Mouse (Mus musculus): ENCODE data around the gene Cdc37l1.
"Not testable (repeated sequence)": the region's sequence is repeated elsewhere in the genome, so short reads cannot be mapped to it uniquely, and the experiment has no call there.

Cdc37l1 gene

DNA sequence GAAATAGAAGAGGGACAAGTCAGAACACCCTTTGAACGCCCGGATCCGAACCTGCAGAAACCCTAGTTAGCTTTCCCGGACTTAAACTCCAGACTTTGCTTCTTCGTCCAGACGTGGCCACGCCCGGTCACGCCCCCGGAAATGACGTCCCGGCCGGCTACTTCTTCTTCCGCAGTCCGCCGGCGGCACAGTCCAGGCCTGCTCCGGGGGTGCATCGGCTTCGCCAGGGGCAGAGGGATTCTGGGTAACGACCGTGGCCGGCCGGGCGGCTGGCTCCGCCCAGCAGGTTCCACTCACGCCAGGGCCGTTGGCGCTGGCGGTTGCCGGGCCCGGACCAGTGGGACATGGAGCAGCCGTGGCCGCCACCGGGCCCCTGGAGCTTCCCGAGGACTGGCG, at the start of gene Cdc37l1:
Gene Cdc37l1 (plus strand): TSS at position 159 of the 396 bp plus-strand sequence.
- DNase-seq, result peak; percentile 100

DNA sequence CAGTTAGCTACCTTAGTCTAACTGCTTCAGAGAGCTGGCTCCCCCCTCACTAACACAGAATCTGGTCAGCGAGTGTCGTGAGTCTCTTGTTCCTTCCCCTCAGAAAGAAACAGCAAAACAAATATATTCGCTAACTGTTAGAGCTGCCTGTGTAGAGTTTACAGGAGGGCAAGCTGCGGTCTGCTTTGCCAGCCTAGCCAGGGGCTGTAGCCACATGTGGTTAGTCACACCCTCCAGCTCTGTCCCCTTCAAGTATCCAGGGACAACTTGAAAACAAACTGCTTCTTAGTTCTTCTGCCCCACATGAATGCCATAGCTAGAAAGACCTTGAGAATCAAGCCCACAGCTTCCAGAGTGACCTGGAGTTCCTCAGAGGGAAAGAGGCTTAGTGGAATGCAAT, 48.9 kb upstream of the Cdc37l1 start:
- no peak for DNase-seq

DNA sequence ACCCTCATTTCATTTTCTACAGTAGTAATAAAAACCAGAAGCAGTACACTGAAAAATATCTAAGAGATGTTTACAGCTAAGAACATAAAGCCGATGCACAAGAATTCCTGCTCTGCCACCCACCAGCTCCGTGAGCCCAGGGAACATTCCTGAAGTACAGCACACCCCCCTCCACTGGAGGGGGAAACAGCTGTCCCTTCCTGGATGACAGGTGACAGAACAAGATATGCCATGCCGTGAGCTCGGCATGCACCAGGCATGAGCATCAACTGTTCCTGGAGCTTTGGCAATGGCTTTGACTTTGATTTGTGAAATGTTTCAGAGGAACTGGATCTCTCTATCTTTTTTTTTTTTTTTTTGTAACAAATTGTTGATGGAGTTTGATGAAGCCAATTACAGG, 43.4 kb upstream of the Cdc37l1 start:
- DNase-seq, result no peak

- no peak for DNase-seq
These were observed 42.8 kb upstream of the Cdc37l1 start for GRCm38 (mm10) chr19:28947311-28947710.

DNA sequence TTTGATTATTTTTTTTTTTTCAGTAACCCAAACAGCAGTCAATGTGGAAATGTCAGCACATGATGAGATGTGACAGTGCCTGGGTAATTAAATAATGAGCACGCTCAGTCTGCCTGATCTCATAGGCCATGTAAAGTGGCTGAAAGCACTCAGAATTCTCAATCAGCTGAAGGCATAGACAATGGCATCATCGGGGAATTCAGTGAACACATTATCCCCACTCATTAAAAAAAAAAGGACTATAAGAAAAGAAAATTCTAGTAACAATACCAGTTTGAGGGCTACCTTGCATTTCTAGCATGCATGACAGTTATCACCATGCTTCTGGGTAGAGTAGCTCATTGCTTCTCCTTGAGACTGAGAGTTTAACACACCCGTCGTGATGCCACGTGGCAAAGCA, 38.9 kb upstream of the Cdc37l1 start:
- no peak for DNase-seq

- DNase-seq, result no peak
These were observed 27.0 kb upstream of the Cdc37l1 start for GRCm38 (mm10) chr19:28963113-28963512.

- DNase-seq, result no peak
These were observed 26.7 kb upstream of the Cdc37l1 start for GRCm38 (mm10) chr19:28963513-28963841.

DNA sequence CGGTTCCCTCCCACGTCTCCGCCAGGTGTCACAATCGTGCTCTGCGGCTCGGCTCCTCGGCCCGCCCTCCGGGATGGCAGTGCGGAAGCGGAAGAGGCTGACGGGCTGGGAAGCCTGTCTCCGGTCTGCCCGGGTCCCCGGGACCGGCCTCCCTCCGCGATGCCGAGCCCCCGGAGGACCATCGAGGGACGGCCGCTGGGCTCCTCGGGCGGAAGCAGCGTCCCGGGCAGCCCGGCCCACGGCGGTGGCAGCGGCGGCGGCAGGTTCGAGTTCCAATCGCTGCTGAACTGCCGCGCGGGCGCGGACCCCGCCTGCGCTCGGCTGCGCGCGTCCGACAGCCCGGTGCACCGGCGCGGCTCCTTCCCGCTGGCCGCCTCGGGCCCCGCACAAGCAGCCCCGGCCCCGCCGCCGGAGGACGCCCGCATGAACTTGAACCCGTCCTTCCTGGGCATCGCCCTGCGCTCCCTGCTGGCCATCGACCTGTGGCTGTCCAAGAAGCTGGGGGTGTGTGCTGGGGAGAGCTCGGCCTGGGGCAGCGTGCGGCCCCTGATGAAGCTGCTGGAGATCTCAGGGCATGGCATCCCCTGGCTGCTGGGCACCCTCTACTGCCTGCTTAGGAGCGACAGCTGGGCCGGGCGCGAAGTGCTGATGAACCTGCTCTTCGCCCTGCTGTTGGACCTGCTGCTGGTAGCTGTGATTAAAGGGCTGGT, 26.2 kb upstream of the Cdc37l1 start, which contains the start of gene Plpp6:
Gene Plpp6 (plus strand): TSS at position 112 of the 710 bp plus-strand sequence.
- DNase-seq, result peak; percentile 91

- DNase-seq, result no peak
These were observed 25.6 kb upstream of the Cdc37l1 start for GRCm38 (mm10) chr19:28964552-28964903.

- DNase-seq, result peak; percentile 11
These were observed 22.5 kb upstream of the Cdc37l1 start, which contains the start of gene 4430402I18Rik for GRCm38 (mm10) chr19:28967652-28968051. Gene 4430402I18Rik (minus strand): TSS chr19:28967800.

DNA sequence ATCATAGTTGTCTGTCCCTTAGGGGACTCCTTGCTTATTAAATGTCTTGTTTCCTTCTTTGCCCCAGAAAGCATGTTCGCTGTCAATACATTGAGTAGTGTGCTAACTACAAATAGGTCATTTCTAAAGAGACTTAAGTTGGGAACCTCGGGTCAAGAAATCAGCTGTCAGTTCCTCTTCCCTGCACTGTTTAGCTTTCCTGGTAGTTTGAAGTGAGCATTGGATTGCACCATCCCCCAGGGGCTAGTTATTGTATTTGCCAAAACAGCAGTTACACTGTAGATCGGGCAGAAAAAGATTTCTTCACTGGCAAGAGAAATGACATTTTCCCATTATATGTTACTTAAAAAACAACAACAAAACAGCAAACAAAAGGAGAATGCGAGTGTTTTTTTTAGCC, 22.0 kb upstream of the Cdc37l1 start:
- DNase-seq, result no peak

DNA sequence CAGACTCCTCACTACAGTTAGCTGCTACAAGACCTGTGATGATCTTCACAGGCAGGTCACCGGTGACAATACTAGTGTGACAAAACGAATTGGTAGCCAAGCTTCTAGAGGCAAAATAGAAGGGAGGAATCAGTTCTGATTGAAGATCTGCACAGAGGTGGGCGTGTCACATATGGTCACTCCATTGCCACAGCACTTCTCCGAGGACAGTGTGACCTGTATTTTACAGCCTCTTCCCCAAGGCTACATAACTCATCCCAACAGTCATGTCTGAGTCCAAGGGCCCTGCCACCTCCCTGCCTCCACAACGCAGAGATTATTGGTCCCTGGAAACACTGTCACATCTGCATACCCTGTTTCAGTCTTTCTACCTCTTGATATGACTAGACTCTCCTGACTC, 20.9 kb upstream of the Cdc37l1 start:
- DNase-seq, result no peak

DNA sequence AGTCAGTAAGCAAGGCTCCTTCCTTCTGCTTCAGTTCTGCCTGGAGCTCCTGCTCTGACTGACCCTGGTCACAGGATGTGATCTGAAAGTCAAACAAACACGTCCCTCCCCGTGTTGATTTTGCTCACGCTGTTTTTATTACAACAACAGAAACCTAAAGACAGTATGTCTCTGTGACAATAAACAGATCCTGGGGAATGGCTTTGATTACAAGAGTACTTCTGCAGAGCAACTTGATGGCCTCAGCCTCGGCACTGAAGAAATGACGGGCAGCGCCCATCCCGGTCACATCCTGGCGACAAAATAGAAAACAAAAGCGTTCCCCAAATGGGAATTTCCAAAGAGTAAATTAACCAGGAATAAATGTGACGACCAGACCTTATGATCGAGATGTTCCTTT, 19.9 kb upstream of the Cdc37l1 start:
- no peak for DNase-seq

DNA sequence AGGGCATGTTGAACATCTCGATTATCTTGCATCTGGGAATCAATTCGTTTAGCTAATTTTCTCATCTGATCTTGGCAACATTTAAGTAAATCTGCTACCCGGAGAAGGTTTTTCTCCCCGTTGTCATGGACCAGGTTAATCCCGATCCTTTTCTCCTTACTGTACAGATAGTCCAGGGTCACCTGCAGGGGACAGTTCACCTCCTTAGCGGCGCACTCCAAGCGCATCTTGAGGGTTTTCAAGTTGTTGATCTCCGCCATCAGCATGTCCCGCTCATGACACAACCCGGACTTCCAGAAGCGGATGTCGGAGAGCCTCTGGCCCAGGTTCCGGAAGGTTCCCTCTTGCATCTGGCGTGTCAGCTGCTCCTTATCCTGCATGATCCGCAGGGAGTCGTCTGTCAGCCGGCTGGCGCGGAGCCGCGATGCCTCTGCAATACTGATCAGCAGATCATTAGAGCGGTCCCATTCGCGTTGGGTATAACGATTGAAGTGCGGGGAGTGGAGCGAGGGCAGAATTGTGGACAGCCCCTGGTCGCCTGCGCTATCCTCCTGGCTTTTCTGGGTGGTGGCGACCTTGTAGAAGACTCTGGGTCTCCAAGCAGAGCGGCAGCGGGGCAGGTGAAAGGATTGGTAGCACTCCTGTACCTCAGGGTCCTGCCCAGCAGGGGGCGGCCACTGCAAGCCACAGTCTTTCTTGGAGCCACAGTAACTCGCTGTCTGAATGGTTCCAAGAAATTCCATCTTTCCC, 15.1 kb upstream of the Cdc37l1 start:
- peak; percentile 90 for DNase-seq

- DNase-seq, result no peak
These were observed 7.5 kb upstream of the Cdc37l1 start for GRCm38 (mm10) chr19:28982617-28983016.

DNA sequence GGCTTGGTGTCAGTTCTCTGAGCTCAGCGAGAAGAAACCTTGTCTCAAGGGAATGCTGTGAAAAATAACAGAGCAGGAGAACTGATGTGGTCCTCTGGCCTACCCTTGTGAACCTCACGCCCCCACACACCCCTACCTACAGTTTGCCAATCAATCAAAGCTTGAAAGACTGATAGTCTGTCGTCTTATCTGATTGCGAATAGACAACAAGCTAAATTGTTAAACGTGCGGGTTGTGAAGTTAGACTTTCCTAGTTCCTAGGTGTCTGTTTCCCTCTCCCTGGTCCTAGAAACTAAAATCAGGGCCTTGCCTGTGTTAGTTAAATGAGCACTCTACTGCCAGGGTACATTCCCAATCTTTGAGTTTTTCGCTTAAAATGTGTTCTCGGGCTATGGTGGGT, 637 bp upstream of the Cdc37l1 start:
- DNase-seq, result no peak

- peak; percentile 26 for DNase-seq
These were observed 554 bp downstream of the Cdc37l1 start for GRCm38 (mm10) chr19:28990590-28991221.

DNA sequence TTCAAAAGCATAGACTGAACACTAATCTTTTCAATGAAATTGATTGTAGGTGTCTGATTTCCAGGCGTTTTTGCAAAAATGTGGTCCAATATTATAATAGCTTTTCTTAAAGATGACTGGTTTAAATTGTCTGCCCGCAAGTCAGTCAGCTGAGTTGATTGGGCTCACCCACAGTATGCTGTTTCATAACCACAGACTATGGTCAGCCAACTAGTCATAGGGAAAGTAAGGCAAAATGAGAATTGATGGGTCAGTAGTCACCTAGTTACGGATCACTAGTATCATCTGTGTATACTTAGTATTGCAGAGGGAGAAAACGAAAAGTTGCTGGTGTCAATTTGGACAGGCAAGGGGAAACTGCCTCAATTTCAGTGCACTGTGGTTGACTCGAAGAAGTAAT, 1.2 kb downstream of the Cdc37l1 start:
- no peak for DNase-seq

- DNase-seq, result no peak
These were observed 4.7 kb downstream of the Cdc37l1 start for GRCm38 (mm10) chr19:28994870-28995269.

GRCm38 (mm10) chr19:28995366-28995765, 5.2 kb downstream of the Cdc37l1 start:
- DNase-seq, result no peak

- DNase-seq, result no peak
These were observed 8.0 kb downstream of the Cdc37l1 start for GRCm38 (mm10) chr19:28997976-28998630.

GRCm38 (mm10) chr19:29000321-29000720, 10.2 kb downstream of the Cdc37l1 start:
- DNase-seq, result not testable (repeated sequence)

GRCm38 (mm10) chr19:29008069-29008706, 18.0 kb downstream of the Cdc37l1 start:
- no peak for DNase-seq
